Mouse (Mus musculus) kidney, embryonic 14.5 days (tissue): ENCODE results near the gene Mgat5. TPM values are rescaled to one million over a fixed set of nuclear protein-coding genes. Genes with fewer than 3 reads are reported as not detected.

Experiments used
- ATAC-seq: fragments of 200-750 bp; cut with Nextera tagmentation; 2 replicates; pipeline ENCODE4 v1.8.0; 2017; ENCODE audit warnings: moderate number of reproducible peaks, mild to moderate bottlenecking, moderate TSS enrichment, moderate library complexity; ENCODE audit not compliant: low FRiP score, low TSS enrichment
- H3K27ac ChIP-seq: fragments of 300-500 bp; sonication (generic); 2 replicates; pipeline ENCODE4 v1.5.1; 2014; ENCODE audit warnings: low read depth, mild to moderate bottlenecking, low read length, moderate library complexity, mixed read lengths
- H3K27me3 ChIP-seq: fragments of 300-500 bp; sonication (generic); 2 replicates; pipeline ENCODE4 v1.6.1; 2014; ENCODE audit warnings: mild to moderate bottlenecking, low read length; ENCODE audit not compliant: control insufficient read depth, insufficient read depth
- H3K36me3 ChIP-seq: fragments of 300-500 bp; sonication (generic); 2 replicates; pipeline ENCODE4 v1.6.1; 2014; ENCODE audit warnings: low read length, mixed read lengths; ENCODE audit not compliant: control insufficient read depth, insufficient read depth
- H3K4me1 ChIP-seq: fragments of 300-500 bp; sonication (generic); 2 replicates; pipeline ENCODE4 v1.6.1; 2014; ENCODE audit warnings: low read length, mixed read lengths; ENCODE audit not compliant: control insufficient read depth, insufficient read depth
- H3K4me2 ChIP-seq: fragments of 300-500 bp; sonication (generic); replicated peaks from 2 replicates; pipeline ENCODE4 v1.6.1; 2014; ENCODE audit warnings: low read depth, mild to moderate bottlenecking, low read length
- H3K4me3 ChIP-seq: fragments of 300-500 bp; sonication (generic); 2 replicates; pipeline ENCODE4 v1.5.1; 2014; ENCODE audit warnings: mild to moderate bottlenecking, low read length
- H3K9ac ChIP-seq: fragments of 300-500 bp; sonication (generic); 2 replicates; pipeline ENCODE4 v1.6.1; 2014; ENCODE audit warnings: low read depth, mild to moderate bottlenecking, low read length, moderate library complexity
- H3K9me3 ChIP-seq: fragments of 300-500 bp; sonication (generic); 2 replicates; pipeline ENCODE4 v1.6.1; 2016; ENCODE audit warnings: low read length; ENCODE audit not compliant: control insufficient read depth
- WGBS: fragments of 180-500 bp; shearing (Covaris S2); extraction: QIAGEN DNeasy Blood & Tissue Kit; methylation state at CpG from one replicate; pipeline ENCODE4 v1.1.7; 2014; 5-methylcytosine and 5-hydroxymethylcytosine counted together
- polyA plus RNA-seq: library from polyadenylated mRNA; unstranded; fragments of >200 nt; fragmentation: Nextera tagmentation; extraction: Ambion mirVana; gene quantifications from 2 replicates; pipeline ENCODE4 v1.2.1, GENCODE M21; 2014

Mgat5 gene
- polyA plus RNA-seq, 1 experiment from 2014 or later, result 11.0 TPM

DNA sequence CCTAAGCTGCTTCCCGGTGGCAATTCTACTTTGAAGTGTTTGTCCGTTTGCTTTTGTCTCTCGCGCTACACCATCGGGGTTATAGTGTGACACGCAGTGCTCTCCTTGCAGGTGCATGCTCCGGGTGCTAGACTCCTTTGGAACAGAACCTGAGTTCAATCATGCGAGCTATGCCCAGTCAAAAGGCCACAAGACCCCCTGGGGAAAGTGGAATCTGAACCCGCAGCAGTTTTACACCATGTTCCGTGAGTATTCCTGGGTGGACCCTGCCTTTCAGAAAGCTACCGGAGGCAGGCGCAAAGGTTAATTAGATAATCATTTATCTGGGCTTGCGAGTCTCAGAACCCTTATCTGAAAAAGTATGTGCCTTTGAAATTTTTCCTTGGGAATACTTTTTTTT lies 192.6 kb downstream of the Mgat5 start:
- Histone ChIP-seq H3K36me3 (no peaks in the 10 kb centered on the region), H3K9me3 (no peaks in the 10 kb centered on the region), H3K4me3 (no peak overlapping the region), H3K27ac (no peak overlapping the region), H3K4me2 (no peak overlapping the region), H3K27me3 (no peaks in the 10 kb centered on the region), H3K4me1 (peaks cover 9% of the 10 kb centered on the region; the same call in 1 of the 2 replicates), H3K9ac (no peak overlapping the region)
- no peak for ATAC-seq
- 45% methylated on average over 13 of the region's 13 CpGs for WGBS

- WGBS, result 83% methylated on average over 5 of the region's 5 CpGs
Observed at GRCm38 (mm10) chr1:127398186-127398585, 193.4 kb downstream of the Mgat5 start.

GRCm38 (mm10) chr1:127400198-127400597 lies 195.4 kb downstream of the Mgat5 start:
- H3K9ac ChIP-seq, result no peak overlapping the region
- H3K27me3 ChIP-seq, result no peaks in the 10 kb centered on the region
- H3K36me3 ChIP-seq, result no peaks in the 10 kb centered on the region
- no peak overlapping the region for H3K4me3 ChIP-seq
- peaks cover 9% of the 10 kb centered on the region; the same call in 1 of the 2 replicates for H3K4me1 ChIP-seq
- 32% methylated on average over 2 of the region's 2 CpGs for WGBS
- no peaks in the 10 kb centered on the region for H3K9me3 ChIP-seq
- peak overlapping the region; percentile 60 for H3K27ac ChIP-seq
- ATAC-seq, result no peak; the same call in 1 of the 2 replicates
- H3K4me2 ChIP-seq, result no peak overlapping the region

More at GRCm38 (mm10) chr1:127398186-127398585, 193.4 kb downstream of the Mgat5 start:
- H3K9me3 ChIP-seq, result no peaks in the 10 kb centered on the region
- H3K27ac ChIP-seq, result no peak overlapping the region
- no peak overlapping the region for H3K4me2 ChIP-seq
- no peak for ATAC-seq
- H3K27me3 ChIP-seq, result no peaks in the 10 kb centered on the region
- peaks cover 9% of the 10 kb centered on the region; the same call in 1 of the 2 replicates for H3K4me1 ChIP-seq
- no peaks in the 10 kb centered on the region for H3K36me3 ChIP-seq
- no peak overlapping the region for H3K4me3 ChIP-seq
- no peak overlapping the region for H3K9ac ChIP-seq

GRCm38 (mm10) chr1:127400666-127401065 lies 195.9 kb downstream of the Mgat5 start:
- no peaks in the 10 kb centered on the region for H3K27me3 ChIP-seq
- ATAC-seq, result peak; percentile 91
- no peak overlapping the region for H3K4me3 ChIP-seq
- WGBS, result 12% methylated on average over 6 of the region's 6 CpGs
- no peak overlapping the region for H3K4me2 ChIP-seq
- H3K4me1 ChIP-seq, result peaks cover 9% of the 10 kb centered on the region; the same call in 1 of the 2 replicates
- H3K9me3 ChIP-seq, result no peaks in the 10 kb centered on the region
- no peak overlapping the region for H3K9ac ChIP-seq
- no peaks in the 10 kb centered on the region for H3K36me3 ChIP-seq
- H3K27ac ChIP-seq, result peak overlapping the region; percentile 30

DNA sequence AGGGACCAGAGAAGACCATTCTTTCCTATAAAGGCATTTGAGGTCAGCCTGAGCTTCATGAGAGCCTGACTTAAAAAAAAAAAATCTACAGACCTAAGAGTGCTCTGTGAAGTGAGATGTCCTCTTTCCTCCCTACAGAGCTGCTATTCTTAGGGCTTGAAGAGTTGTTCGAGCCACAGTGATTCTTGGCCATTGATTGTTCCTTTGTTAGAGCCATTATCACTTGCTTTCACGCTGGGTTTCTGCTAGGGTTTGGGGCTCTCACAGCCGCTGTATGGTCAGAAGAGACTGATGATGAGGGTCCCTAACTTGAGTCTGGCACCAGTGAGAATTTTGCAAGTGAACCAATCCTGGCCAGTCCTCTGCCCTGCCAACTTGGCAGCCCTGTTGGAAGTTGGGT lies 199.8 kb downstream of the Mgat5 start:
- no peak for ATAC-seq

DNA sequence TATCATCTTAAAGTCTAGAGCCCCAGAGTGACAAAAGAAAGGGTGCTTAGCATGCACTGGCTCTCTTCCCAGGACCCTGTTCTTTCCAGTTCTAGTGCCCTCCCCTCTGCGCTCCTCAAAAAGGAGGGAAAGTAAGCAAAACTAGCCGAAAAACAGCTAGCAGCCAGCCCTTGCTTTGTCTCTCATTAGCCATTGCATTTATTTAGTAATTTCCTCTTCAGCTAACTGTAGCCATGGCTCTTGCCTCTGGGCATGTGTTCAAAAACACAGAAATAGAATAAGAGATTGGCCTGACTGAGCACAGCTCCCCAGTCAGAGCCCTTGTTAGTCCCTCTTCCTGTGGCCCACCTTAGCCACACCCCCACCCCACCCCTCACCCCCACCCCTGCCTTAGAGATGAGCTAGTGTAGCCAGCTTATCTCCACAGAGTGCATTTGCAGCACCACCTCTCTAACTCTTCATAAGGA lies 204.2 kb downstream of the Mgat5 start:
- H3K4me1 ChIP-seq, result 0 out of 2 replicates have a peak, but pooled peaks cover 6% of the 10 kb centered on the region
- no peak overlapping the region for H3K4me3 ChIP-seq
- ATAC-seq, result peak; percentile 56; the same call in 1 of the 2 replicates
- peaks cover 9% of the 10 kb centered on the region; the same call in 1 of the 2 replicates for H3K36me3 ChIP-seq
- no peak overlapping the region for H3K9ac ChIP-seq
- WGBS, result 68% methylated on average over 2 of the region's 2 CpGs
- no peak overlapping the region for H3K4me2 ChIP-seq
- 0 out of 2 replicates have a peak overlapping the region, but pooled peaks have one; percentile 12 for H3K27ac ChIP-seq
- H3K27me3 ChIP-seq, result no peaks in the 10 kb centered on the region
- H3K9me3 ChIP-seq, result no peaks in the 10 kb centered on the region

More for the DNA sequence above, 199.8 kb downstream of the Mgat5 start:
- Histone ChIP-seq H3K4me2 (no peak overlapping the region), H3K4me1 (0 out of 2 replicates have a peak, but pooled peaks cover 9% of the 10 kb centered on the region), H3K27me3 (no peaks in the 10 kb centered on the region), H3K27ac (no peak overlapping the region), H3K9ac (no peak overlapping the region), H3K4me3 (no peak overlapping the region), H3K36me3 (no peaks in the 10 kb centered on the region), H3K9me3 (no peaks in the 10 kb centered on the region)
- WGBS, result 74% methylated on average over 3 of the region's 3 CpGs

DNA sequence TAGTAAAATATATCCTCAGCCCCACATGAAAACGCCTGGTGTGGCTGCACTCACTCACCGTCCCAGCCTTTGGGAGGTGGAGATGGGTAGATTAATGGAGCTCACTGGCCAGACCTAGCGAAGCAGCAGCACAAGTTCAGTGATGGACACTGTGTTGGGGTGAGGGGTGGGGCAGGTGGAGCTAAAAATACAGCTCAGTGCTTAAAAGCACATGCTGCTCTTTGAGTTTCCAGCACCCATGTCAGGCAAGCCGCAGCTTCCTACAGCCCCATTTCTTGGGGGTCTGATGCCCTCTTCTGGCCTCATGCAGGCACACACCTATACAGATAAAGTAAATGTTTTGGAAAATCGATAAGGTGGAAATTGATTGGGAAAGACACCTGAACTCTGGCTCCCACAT lies 204.7 kb downstream of the Mgat5 start:
- ATAC-seq, result peak; percentile 28; the same call in 1 of the 2 replicates
- H3K9me3 ChIP-seq, result no peaks in the 10 kb centered on the region
- WGBS, result 39% methylated on average over 5 of the region's 5 CpGs
- no peak overlapping the region for H3K4me2 ChIP-seq
- 0 out of 2 replicates have a peak overlapping the region, but pooled peaks have one; percentile 12 for H3K27ac ChIP-seq
- H3K27me3 ChIP-seq, result no peaks in the 10 kb centered on the region
- H3K9ac ChIP-seq, result no peak overlapping the region
- H3K4me3 ChIP-seq, result no peak overlapping the region
- H3K36me3 ChIP-seq, result peaks cover 9% of the 10 kb centered on the region; the same call in 1 of the 2 replicates
- H3K4me1 ChIP-seq, result 0 out of 2 replicates have a peak, but pooled peaks cover 6% of the 10 kb centered on the region

- no peak overlapping the region for H3K27ac ChIP-seq
- no peak for ATAC-seq
- H3K4me3 ChIP-seq, result no peak overlapping the region
- 91% methylated on average over 7 of the region's 7 CpGs for WGBS
- no peaks in the 10 kb centered on the region for H3K4me1 ChIP-seq
- H3K36me3 ChIP-seq, result peaks cover 12% of the 10 kb centered on the region; the same call in 1 of the 2 replicates
- H3K9ac ChIP-seq, result no peak overlapping the region
- no peaks in the 10 kb centered on the region for H3K27me3 ChIP-seq
- no peaks in the 10 kb centered on the region for H3K9me3 ChIP-seq
- H3K4me2 ChIP-seq, result no peak overlapping the region
Observed at GRCm38 (mm10) chr1:127414500-127414899, 209.7 kb downstream of the Mgat5 start.

GRCm38 (mm10) chr1:127415896-127416295 lies 211.1 kb downstream of the Mgat5 start:
- 94% methylated on average over 1 of the region's 1 CpGs for WGBS
- Histone ChIP-seq H3K4me1 (no peaks in the 10 kb centered on the region), H3K4me2 (no peak overlapping the region), H3K27me3 (no peaks in the 10 kb centered on the region), H3K4me3 (no peak overlapping the region), H3K27ac (no peak overlapping the region), H3K9me3 (no peaks in the 10 kb centered on the region), H3K9ac (no peak overlapping the region), H3K36me3 (peaks cover 12% of the 10 kb centered on the region; the same call in 1 of the 2 replicates)
- no peak for ATAC-seq
